Mouse (Mus musculus): Measurements from ENCODE around the gene Inpp4b.

Gene Inpp4b

DNA sequence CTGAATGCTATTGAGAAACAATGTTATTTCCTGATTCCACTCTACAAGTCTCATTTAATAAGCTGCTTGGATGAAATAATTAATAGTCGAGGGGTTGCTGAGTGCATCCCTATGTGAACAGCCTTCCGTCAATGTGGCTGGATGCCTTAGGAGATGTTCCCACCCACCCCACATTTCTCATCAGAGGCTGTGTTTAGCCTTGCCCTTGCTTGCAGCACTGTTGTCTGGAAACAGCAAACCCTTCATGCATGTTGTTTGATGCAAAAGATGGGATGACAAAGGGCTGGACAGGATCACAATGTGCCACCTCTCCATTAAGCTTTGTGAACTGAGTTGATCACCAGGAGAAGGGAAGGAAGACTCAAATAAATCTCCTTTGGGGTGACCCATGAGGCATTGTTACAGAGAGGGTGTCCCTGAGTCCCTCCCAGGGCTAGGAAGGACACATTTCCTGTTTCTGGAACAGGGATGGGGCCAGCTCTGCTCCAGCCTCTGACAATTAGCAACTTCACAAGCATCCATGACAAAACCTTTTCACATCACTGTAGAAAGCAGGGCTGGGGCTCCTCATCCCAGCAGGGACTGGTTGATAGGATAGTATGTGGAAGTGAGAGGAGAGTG is 239.6 kb downstream of the Inpp4b start:
- DNase-seq (ENCODE audit: low spot score): no peak

DNA sequence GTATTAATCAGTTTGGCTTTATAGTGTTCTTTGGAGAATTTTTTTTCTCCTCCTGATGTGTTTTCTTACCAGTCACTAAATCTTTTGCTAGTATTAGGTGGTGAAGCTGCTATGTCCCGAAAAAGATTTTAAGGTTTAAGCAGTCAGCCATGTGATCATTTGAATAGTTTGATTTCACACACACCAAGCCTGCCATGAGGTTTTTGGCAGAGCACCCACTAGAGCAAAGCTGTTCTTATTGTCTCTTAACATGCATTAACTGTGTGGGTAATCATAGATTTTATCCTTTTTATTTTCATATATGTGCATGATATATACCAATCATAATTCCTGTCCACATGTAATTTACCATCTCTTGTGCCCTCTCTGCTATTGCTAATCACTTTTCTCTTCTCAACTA is 240.6 kb downstream of the Inpp4b start:
- DNase-seq (ENCODE audit: low spot score): no peak

GRCm38 (mm10) chr8:81586783-81587182 is 244.4 kb downstream of the Inpp4b start:
- DNase-seq (ENCODE audit: low spot score): no peak

GRCm38 (mm10) chr8:81594134-81594714 is 251.9 kb downstream of the Inpp4b start:
- DNase-seq (ENCODE audit: low spot score): no peak

DNA sequence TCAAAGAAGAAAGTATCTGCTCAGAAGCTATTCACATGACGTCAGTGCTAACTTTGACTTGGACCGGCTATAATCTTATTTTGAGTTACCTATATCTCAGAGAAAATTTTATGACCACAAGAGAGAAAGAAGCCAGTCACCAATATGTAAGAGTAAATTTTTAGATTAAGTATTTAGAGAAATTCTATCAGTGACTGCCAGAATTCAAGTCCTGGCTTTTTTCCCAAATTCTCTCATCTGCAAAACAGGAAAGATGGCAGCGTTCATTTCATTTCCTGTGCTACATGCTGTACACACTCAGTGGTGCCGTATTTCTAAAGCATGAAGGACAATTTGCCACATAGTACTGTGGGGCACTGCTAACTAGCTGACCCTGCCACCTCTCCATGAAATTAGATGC is 256.9 kb downstream of the Inpp4b start:
- no peak for DNase-seq (ENCODE audit: low spot score)

- DNase-seq (ENCODE audit: low spot score): no peak
These were observed 258.8 kb downstream of the Inpp4b start for GRCm38 (mm10) chr8:81601136-81601535.

GRCm38 (mm10) chr8:81608082-81608481 is 265.7 kb downstream of the Inpp4b start:
- DNase-seq (ENCODE audit: low spot score): no peak

DNA sequence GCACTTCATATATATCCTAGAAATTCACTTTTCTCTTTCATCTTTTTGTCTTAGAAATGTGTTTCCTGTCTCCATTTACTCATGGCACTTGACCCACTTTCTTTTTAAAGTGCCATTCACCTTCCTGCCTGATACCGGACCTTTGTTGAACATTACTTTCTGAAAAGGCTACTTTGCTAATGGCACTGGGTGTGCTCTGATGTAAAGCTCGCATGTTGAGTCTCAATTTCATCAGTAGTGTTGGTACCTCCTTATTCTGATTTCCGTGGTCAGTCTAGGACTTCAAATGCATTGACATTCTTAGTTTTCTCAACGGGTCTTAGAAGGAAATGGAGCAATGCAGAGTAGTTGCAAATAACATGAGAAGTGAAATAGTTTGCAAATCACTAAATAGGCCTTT is 266.7 kb downstream of the Inpp4b start:
- DNase-seq (ENCODE audit: low spot score): no peak

DNA sequence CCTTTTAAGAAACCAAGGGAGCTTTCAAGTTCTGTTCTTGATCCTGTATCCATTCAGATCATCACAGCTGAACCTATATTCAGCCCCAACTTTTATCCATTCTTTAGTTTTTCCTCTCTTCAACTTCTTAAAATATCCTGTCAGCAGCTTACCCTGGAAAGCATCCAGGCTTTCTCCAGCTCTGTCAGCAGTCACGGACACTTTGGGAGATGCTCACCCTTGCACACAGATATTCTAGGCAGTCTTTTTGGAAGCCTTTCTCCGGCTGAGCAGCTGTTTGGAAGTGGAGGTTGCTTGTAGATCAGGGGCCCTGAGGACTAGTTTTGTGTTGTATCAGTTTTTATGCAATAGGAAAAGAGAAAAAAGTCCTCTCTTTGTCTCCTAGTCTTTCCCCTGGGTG is 270.3 kb downstream of the Inpp4b start:
- DNase-seq (ENCODE audit: low spot score): no peak

DNA sequence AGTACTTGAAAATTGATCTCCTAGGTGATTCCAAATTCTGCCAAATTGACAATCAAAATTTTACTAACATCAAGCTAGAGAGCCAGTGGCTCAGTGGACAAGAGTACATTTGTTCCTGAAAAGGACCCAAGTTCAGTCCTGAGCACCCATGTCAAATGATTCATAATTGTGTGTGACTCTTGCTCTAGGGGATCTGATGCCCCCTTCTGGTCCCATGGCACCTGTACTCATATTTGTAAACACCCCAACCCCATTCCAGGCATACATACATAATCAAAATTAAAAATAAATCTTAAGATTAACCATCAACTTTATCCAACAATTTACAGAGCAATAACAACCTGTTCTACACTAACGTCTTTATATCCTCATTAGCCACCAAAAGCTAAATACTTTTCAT is 271.8 kb downstream of the Inpp4b start:
- DNase-seq (ENCODE audit: low spot score): no peak

- no peak for DNase-seq (ENCODE audit: low spot score)
These were observed 272.2 kb downstream of the Inpp4b start for GRCm38 (mm10) chr8:81614605-81615004.

DNA sequence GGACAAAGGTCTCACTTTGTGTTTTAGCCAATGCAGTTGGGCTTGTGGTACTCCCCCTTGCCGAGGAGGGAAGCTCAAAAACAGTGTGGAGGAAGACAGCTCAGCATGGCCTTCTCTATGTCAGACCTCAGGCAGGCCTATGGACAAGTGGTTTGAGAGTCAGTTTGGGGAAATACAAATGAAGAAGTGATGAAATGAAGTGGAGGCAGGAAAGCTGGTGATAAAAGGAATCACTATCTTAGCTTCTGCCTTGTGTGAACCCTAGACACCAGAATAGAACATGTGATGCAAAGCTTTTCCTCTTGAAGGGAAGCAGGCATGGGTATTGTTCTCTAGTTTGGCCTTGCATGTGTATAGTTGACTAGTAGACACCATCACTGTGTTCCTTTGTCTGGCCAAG is 273.2 kb downstream of the Inpp4b start:
- no peak for DNase-seq (ENCODE audit: low spot score)

DNA sequence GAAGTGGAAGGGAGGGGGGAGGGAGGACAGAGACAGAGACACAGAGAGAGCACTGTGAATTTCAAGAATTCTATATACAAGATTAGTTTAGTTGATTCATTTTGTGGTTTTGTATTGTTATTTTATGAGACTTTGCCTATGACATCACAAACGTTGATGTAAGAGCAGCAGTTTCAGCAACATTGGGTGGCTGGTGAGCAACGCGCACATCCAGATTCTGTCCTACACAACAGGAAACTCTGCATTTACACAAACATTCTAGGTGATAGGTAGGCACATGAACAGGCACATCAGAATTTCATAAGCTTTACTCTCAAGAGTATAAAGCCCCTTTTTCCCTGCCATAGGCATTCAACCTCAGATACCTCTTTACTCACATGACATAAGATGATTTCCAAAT is 276.6 kb downstream of the Inpp4b start:
- no peak for DNase-seq (ENCODE audit: low spot score)

GRCm38 (mm10) chr8:81635015-81635414 is 292.7 kb downstream of the Inpp4b start:
- no peak for DNase-seq (ENCODE audit: low spot score)

GRCm38 (mm10) chr8:81635912-81636583 is 293.7 kb downstream of the Inpp4b start:
- no peak for DNase-seq (ENCODE audit: low spot score)

- no peak for DNase-seq (ENCODE audit: low spot score)
These were observed 296.1 kb downstream of the Inpp4b start for GRCm38 (mm10) chr8:81638478-81638877.

DNA sequence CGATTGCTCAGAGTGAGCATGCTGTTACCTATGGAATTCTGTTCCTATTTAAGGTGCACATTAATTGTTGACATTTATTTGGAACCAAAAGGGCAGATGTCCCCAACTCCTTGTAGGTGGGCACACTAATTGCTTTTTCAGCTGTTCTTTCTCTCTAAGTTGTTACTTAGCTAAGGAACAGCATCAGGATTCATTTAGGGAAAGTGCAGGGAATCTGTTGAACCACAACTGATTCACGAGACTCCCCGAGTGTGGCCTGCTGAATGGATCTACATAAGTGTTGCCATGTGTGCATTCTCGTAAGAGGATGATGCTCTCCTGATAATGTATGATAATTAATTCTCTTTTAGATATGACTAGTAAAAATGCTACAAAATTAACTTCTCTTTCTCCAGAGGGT is 297.5 kb downstream of the Inpp4b start:
- DNase-seq (ENCODE audit: low spot score): no peak

- no peak for DNase-seq (ENCODE audit: low spot score)
These were observed 300.7 kb downstream of the Inpp4b start for GRCm38 (mm10) chr8:81643030-81643429.

GRCm38 (mm10) chr8:81692167-81692566 is 349.8 kb downstream of the Inpp4b start:
- no peak for DNase-seq (ENCODE audit: low spot score)

- no peak for DNase-seq (ENCODE audit: low spot score)
These were observed 352.5 kb downstream of the Inpp4b start for GRCm38 (mm10) chr8:81694893-81695292.

- no peak for DNase-seq (ENCODE audit: low spot score)
These were observed 359.7 kb downstream of the Inpp4b start for GRCm38 (mm10) chr8:81702038-81702437.

DNA sequence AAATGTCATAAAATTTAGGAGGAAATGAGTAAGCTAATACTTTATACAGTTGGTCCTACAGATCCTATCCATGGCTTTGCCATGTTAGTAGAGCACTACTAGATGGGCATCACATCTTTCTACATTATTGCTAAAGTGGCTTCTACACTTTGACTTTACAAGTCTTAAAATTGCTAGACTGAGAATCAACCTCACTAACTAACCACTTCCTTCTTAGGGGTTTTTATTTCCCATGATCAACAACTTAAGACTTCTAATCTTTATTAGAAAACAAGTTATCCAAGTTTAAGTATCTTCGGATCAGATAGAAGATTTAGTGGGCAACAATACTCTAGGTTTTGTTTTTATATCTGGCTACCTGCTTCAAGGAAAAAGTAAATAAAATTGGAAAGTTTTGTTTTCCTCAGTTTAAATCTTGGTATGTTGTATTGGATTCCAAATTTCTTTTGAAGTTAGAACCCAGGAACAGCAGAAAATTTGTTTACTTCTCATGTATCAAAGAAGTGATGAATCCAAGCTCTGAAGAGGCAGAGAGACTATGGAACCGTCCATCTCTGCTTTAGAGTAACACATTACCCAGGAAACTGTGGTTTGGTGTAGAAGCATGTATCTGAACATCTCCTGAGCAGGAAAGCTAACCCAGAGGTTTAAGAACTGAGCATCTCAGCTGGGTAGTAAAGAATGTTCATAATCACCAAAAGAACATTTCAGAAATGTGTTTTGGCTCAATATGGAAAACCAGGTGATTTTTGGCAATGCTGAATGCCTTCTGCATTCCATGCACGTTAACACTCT is 361.4 kb downstream of the Inpp4b start:
- DNase-seq (ENCODE audit: low spot score): no peak

GRCm38 (mm10) chr8:81707436-81707835 is 365.1 kb downstream of the Inpp4b start:
- DNase-seq (ENCODE audit: low spot score): no peak

All from yolk sac, embryonic 10.5 days (tissue).